Mouse (Mus musculus) layer of hippocampus, adult 6 months (tissue): ENCODE data around the gene Dnah8. TPM values are rescaled to one million over a fixed set of nuclear protein-coding genes. Genes with fewer than 3 reads are reported as not detected.

Experiments
- long read RNA-seq, 2 experiments: library from polyadenylated mRNA; unstranded; transcript quantifications; one replicate each; pipeline ENCODE4 v2.0.0; 2019 to 2020
- polyA plus RNA-seq: library from polyadenylated mRNA; unstranded; fragments of <200 nt; fragmentation: Nextera tagmentation; gene quantifications from 2 replicates; pipeline ENCODE4 v1.2.3, GENCODE M21; 2021

Dnah8 gene
- 0.46 and 0.55 TPM in 2 replicates for polyA plus RNA-seq
- long read RNA-seq, experiment 1 = 0 reads
- long read RNA-seq, experiment 2, partial matches to known transcripts = 1 of 3 reads
- long read RNA-seq, experiment 2, other reads (novel, unspliced or antisense) = 2 of 3 reads

GRCm38 (mm10) chr17:30624132-30624531 is at the start of gene Dnah8:
Gene Dnah8 (plus strand): TSS chr17:30624354.

GRCm38 (mm10) chr17:30575941-30576773 is 48.0 kb upstream of the Dnah8 start, which contains the start of gene Btbd9:
Gene Btbd9 (minus strand): TSS chr17:30576488.

GRCm38 (mm10) chr17:30626719-30627118 is 2.6 kb downstream of the Dnah8 start, which contains the start of gene Glo1:
Gene Glo1 (minus strand): TSS chr17:30626871.

GRCm38 (mm10) chr17:30901627-30902026 is 277.5 kb downstream of the Dnah8 start, which contains the start of gene Glp1r:
Gene Glp1r (plus strand): TSS chr17:30901817.

Other genes starting within 250 kb of the Dnah8 start
- gene Btbd9, start 47.9 kb upstream of the Dnah8 start, polyA plus RNA-seq = 94.6 and 97.7 TPM in 2 replicates
- gene Glo1, start 2.5 kb downstream of the Dnah8 start, polyA plus RNA-seq = 306 and 327 TPM in 2 replicates